Mouse (Mus musculus): ENCODE results near the gene 4930442H23Rik. TPM values are rescaled to one million over a fixed set of nuclear protein-coding genes. Genes with fewer than 3 reads are reported as not detected.
A peak's percentile ranks its signal among the peaks of the same experiment; 100 is the strongest.

The 4930442H23Rik gene
- polyA plus RNA-seq, 1 experiment from 2014 or later = not detected

DNA sequence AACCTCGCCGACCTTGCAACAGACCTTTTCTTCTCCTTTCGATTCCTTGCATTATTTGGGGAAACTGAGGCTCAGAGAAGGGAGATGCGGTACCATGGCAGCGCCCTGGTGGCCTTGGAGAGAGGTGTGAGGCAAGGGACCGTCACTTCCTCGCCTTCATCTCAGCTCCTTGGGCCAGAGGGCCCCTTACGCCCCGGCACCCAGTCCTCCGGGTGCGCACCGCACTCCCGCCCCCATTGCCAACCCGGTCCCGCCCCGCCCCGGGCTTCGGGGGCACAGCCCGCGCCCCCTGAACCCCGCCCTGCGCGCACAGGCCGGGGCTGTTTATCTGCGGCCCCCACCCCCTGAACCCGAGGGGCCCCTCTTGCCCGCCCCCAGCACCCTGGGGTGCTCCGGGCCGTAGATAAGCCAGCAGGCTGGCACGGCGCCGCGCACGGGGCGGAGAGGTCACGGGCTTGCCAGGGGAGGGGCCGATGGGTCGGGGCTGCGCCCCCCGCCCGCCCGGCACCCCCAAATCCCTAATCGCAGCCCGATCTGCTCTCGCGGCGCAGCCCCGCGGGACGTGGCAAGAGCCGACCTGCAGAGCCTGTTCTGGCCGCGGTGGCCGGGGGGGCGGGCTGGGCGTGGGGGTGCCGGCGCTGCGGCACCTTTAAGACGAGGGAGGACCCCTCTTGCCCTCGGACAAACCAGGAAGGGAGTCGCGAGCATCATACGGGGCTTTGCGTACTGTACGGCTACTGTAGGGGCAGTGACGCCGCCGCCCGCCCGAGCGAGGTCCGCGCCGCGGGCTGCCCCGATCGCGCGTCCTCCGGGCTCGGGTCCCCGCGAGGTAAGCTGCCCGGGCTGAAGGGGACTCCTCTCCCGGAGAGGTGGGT lies 47.6 kb downstream of the 4930442H23Rik start:
- DNase-seq (peak; percentile 84), ATAC-seq (ENCODE audit: low FRiP score, low TSS enrichment) (peak; percentile 12; the same call in 1 of the 2 replicates)
- Histone ChIP-seq H3K27me3 (ENCODE audit: control insufficient read depth, insufficient read depth, low read length) (peaks cover 38% of the 10 kb centered on the region), H3K4me1 (ENCODE audit: control insufficient read depth, insufficient read depth, low read length) (peaks cover 28% of the 10 kb centered on the region), H3K4me2 (ENCODE audit: low read length) (peak overlapping the region; percentile 98), H3K36me3 (ENCODE audit: control insufficient read depth, insufficient read depth, low read length) (no peaks in the 10 kb centered on the region), H3K9me3 (ENCODE audit: control insufficient read depth, low read length) (no peaks in the 10 kb centered on the region), H3K27ac (replicated peaks; ENCODE audit: low read depth, low read length) (peak overlapping the region; percentile 89), H3K9ac (replicated peaks; ENCODE audit: low read length) (peak overlapping the region; percentile 77), H3K4me3 (replicated peaks; ENCODE audit: low read depth, low read length) (peak overlapping the region; percentile 78)
- under 1% methylated on average over 74 of the region's 86 CpGs for WGBS

DNA sequence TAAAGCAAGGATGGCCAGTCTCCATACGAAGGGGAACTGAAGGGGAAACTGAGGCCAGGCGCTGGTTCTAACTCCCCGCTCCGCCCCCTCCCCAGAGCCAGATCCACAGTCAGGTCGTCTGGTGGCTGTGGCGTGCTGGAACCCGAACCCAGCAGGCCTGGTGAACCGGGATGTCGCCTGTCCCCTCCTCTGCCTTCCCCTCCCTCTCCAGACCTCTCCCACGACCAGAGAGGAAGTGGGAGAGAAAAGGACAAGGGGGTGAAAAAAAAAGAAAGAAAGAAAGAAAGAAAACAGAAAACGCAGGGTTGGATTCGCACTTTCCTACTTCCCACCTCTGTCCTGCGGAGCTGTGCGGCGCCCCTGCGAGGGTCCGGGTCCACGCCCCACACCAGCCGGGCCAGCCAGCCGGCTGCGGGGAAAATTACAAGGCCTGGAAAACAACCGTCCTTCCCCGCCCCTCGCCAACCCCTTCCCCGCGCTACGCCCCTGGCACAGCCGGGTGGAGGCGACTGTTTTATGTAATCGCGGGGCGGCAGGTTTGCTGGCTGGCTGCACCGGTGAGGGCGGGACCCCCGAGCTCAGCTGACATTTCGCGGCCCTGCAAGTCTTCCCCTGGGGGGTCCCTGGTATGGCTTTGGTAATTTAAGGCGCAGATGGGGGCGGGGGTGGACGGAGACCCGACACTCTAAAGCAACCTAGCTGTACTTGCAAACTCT lies 48.5 kb downstream of the 4930442H23Rik start, which contains the start of gene Zbtb7a:
Zbtb7a (plus strand) TSS at position 255 of the 716 bp plus-strand sequence.
- peak within 1 kb of the TSS; percentile 78 for H3K4me3 ChIP-seq (replicated peaks; ENCODE audit: low read depth, low read length)
- H3K9ac ChIP-seq (replicated peaks; ENCODE audit: low read length) = peak within 1 kb of the TSS; percentile 77
- ATAC-seq (ENCODE audit: low FRiP score, low TSS enrichment) (no peak), DNase-seq (peak; percentile 45)
- H3K4me1 ChIP-seq (ENCODE audit: control insufficient read depth, insufficient read depth, low read length) = peaks cover 22% of the 10 kb centered on the region
- no peaks in the 10 kb centered on the region for H3K9me3 ChIP-seq (ENCODE audit: control insufficient read depth, low read length)
- no peaks in the 10 kb centered on the region for H3K36me3 ChIP-seq (ENCODE audit: control insufficient read depth, insufficient read depth, low read length)
- WGBS = 2% methylated on average over 41 of the region's 41 CpGs
- H3K4me2 ChIP-seq (ENCODE audit: low read length) = peak within 1 kb of the TSS; percentile 98
- peak within 1 kb of the TSS; percentile 89 for H3K27ac ChIP-seq (replicated peaks; ENCODE audit: low read depth, low read length)
- peaks cover 48% of the 10 kb centered on the region for H3K27me3 ChIP-seq (ENCODE audit: control insufficient read depth, insufficient read depth, low read length)

DNA sequence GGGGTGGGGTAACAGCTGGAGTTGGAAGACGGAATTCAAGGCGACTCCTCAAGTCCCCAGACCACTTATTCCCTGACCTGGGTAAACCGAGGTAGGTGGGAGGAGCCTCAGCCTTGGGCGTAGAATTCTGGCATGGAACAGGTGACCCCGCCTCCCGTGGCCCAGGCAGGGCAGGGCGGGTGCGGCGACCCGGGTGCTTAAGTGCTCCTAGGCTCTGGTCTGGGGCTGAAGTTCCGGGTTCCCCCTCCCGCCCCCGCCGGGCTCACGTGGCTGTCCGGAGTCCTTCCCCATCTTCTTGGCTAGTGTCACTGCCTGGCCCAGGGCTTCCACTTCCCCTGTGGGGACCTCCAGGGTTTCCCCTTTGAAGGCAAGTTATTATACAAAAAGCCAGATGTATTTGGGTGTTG lies 49.5 kb downstream of the 4930442H23Rik start:
- peaks cover 54% of the 10 kb centered on the region for H3K27me3 ChIP-seq (ENCODE audit: control insufficient read depth, insufficient read depth, low read length)
- H3K9me3 ChIP-seq (ENCODE audit: control insufficient read depth, low read length) = no peaks in the 10 kb centered on the region
- H3K4me3 ChIP-seq (replicated peaks; ENCODE audit: low read depth, low read length) = no peak overlapping the region
- H3K4me2 ChIP-seq (ENCODE audit: low read length) = no peak overlapping the region
- peaks cover 16% of the 10 kb centered on the region for H3K4me1 ChIP-seq (ENCODE audit: control insufficient read depth, insufficient read depth, low read length)
- WGBS = 5% methylated on average over 16 of the region's 16 CpGs
- DNase-seq = no peak
- H3K27ac ChIP-seq (replicated peaks; ENCODE audit: low read depth, low read length) = no peak overlapping the region
- no peaks in the 10 kb centered on the region for H3K36me3 ChIP-seq (ENCODE audit: control insufficient read depth, insufficient read depth, low read length)
- ATAC-seq (ENCODE audit: low FRiP score, low TSS enrichment) = no peak
- no peak overlapping the region for H3K9ac ChIP-seq (replicated peaks; ENCODE audit: low read length)

Other genes with a start within 250 kb of the 4930442H23Rik start
- 11.5 and 11.6 TPM in 2 replicates for gene Gng7, start 168.9 kb downstream of the 4930442H23Rik start, polyA plus RNA-seq (2014; fragmentation: Nextera tagmentation; extraction: Ambion mirVana)
- gene Diras1, start 158.2 kb downstream of the 4930442H23Rik start, polyA plus RNA-seq (2014; fragmentation: Nextera tagmentation; extraction: Ambion mirVana) = 24.0 and 55.4 TPM in 2 replicates
- 32.4 and 34.9 TPM in 2 replicates for gene Slc39a3, start 146.4 kb downstream of the 4930442H23Rik start, polyA plus RNA-seq (2014; fragmentation: Nextera tagmentation; extraction: Ambion mirVana)
- gene Sgta, start 123.7 kb downstream of the 4930442H23Rik start, polyA plus RNA-seq (2014; fragmentation: Nextera tagmentation; extraction: Ambion mirVana) = 259 and 292 TPM in 2 replicates
- 31.2 and 38.2 TPM in 2 replicates for gene Thop1, start 113.8 kb downstream of the 4930442H23Rik start, polyA plus RNA-seq (2014; fragmentation: Nextera tagmentation; extraction: Ambion mirVana)
- 0.09 and 0.31 TPM in 2 replicates for gene Creb3l3, start 85.0 kb downstream of the 4930442H23Rik start, polyA plus RNA-seq (2014; fragmentation: Nextera tagmentation; extraction: Ambion mirVana)
- 236 and 240 TPM in 2 replicates for gene Map2k2, start 77.9 kb downstream of the 4930442H23Rik start, polyA plus RNA-seq (2014; fragmentation: Nextera tagmentation; extraction: Ambion mirVana)
- gene Zbtb7a, start 48.6 kb downstream of the 4930442H23Rik start, polyA plus RNA-seq (2014; fragmentation: Nextera tagmentation; extraction: Ambion mirVana) = 8.1 and 12.4 TPM in 2 replicates
- 49.2 and 55.7 TPM in 2 replicates for gene Pias4, start 15.9 kb downstream of the 4930442H23Rik start, polyA plus RNA-seq (2014; fragmentation: Nextera tagmentation; extraction: Ambion mirVana)
- 479 and 528 TPM in 2 replicates for gene Eef2, start 7.2 kb downstream of the 4930442H23Rik start, polyA plus RNA-seq (2014; fragmentation: Nextera tagmentation; extraction: Ambion mirVana)
- 63.3 and 66.9 TPM in 2 replicates for gene Dapk3, start 844 bp downstream of the 4930442H23Rik start, polyA plus RNA-seq (2014; fragmentation: Nextera tagmentation; extraction: Ambion mirVana)
- not detected in 2 replicates for gene Nmrk2, start 18.2 kb upstream of the 4930442H23Rik start, polyA plus RNA-seq (2014; fragmentation: Nextera tagmentation; extraction: Ambion mirVana)
- gene Atcay, start 47.0 kb upstream of the 4930442H23Rik start, polyA plus RNA-seq (2014; fragmentation: Nextera tagmentation; extraction: Ambion mirVana) = 82.4 and 118 TPM in 2 replicates
- 20.3 and 21.7 TPM in 2 replicates for gene Zfr2, start 49.3 kb upstream of the 4930442H23Rik start, polyA plus RNA-seq (2014; fragmentation: Nextera tagmentation; extraction: Ambion mirVana)
- 14.8 and 29.4 TPM in 2 replicates for gene Matk, start 69.1 kb upstream of the 4930442H23Rik start, polyA plus RNA-seq (2014; fragmentation: Nextera tagmentation; extraction: Ambion mirVana)
- 121 and 152 TPM in 2 replicates for gene Mrpl54, start 83.1 kb upstream of the 4930442H23Rik start, polyA plus RNA-seq (2014; fragmentation: Nextera tagmentation; extraction: Ambion mirVana)
- 25.1 and 27.5 TPM in 2 replicates for gene Apba3, start 83.1 kb upstream of the 4930442H23Rik start, polyA plus RNA-seq (2014; fragmentation: Nextera tagmentation; extraction: Ambion mirVana)
- gene Tjp3, start 107.7 kb upstream of the 4930442H23Rik start, polyA plus RNA-seq (2014; fragmentation: Nextera tagmentation; extraction: Ambion mirVana) = 4.4 and 5.7 TPM in 2 replicates
- gene Pip5k1c, start 109.1 kb upstream of the 4930442H23Rik start, polyA plus RNA-seq (2014; fragmentation: Nextera tagmentation; extraction: Ambion mirVana) = 102 and 132 TPM in 2 replicates
- gene Cactin, start 137.3 kb upstream of the 4930442H23Rik start, polyA plus RNA-seq (2014; fragmentation: Nextera tagmentation; extraction: Ambion mirVana) = 22.6 and 22.8 TPM in 2 replicates
- 2.9 and 3.7 TPM in 2 replicates for gene Tbxa2r, start 144.9 kb upstream of the 4930442H23Rik start, polyA plus RNA-seq (2014; fragmentation: Nextera tagmentation; extraction: Ambion mirVana)
- gene Gipc3, start 159.4 kb upstream of the 4930442H23Rik start, polyA plus RNA-seq (2014; fragmentation: Nextera tagmentation; extraction: Ambion mirVana) = not detected in 2 replicates
- 30.6 and 36.5 TPM in 2 replicates for gene Hmg20b, start 166.6 kb upstream of the 4930442H23Rik start, polyA plus RNA-seq (2014; fragmentation: Nextera tagmentation; extraction: Ambion mirVana)
- 5.9 and 9.2 TPM in 2 replicates for gene Mfsd12, start 173.6 kb upstream of the 4930442H23Rik start, polyA plus RNA-seq (2014; fragmentation: Nextera tagmentation; extraction: Ambion mirVana)
- gene 4930404N11Rik, start 182.0 kb upstream of the 4930442H23Rik start, polyA plus RNA-seq (2014; fragmentation: Nextera tagmentation; extraction: Ambion mirVana) = 0.32 and 0.37 TPM in 2 replicates
- gene Fzr1, start 194.7 kb upstream of the 4930442H23Rik start, polyA plus RNA-seq (2014; fragmentation: Nextera tagmentation; extraction: Ambion mirVana) = 122 and 146 TPM in 2 replicates
- gene Dohh, start 200.6 kb upstream of the 4930442H23Rik start, polyA plus RNA-seq (2014; fragmentation: Nextera tagmentation; extraction: Ambion mirVana) = 59.5 and 79.6 TPM in 2 replicates
- gene Gm48551, start 200.6 kb upstream of the 4930442H23Rik start, polyA plus RNA-seq (2014; fragmentation: Nextera tagmentation; extraction: Ambion mirVana) = 4.5 and 8.2 TPM in 2 replicates
- gene Gm48552, start 205.2 kb upstream of the 4930442H23Rik start, polyA plus RNA-seq (2014; fragmentation: Nextera tagmentation; extraction: Ambion mirVana) = 1.3 and 2.9 TPM in 2 replicates
- gene Smim24, start 209.2 kb upstream of the 4930442H23Rik start, polyA plus RNA-seq (2014; fragmentation: Nextera tagmentation; extraction: Ambion mirVana) = 1.0 and 1.2 TPM in 2 replicates